Mouse (Mus musculus): Measurements from ENCODE around the gene Pld2. TPM values are rescaled to one million over a fixed set of nuclear protein-coding genes. Genes with fewer than 3 reads are reported as not detected.
"Not testable (repeated sequence)": the region's sequence is repeated elsewhere in the genome, so short reads cannot be mapped to it uniquely, and the experiment has no call there.

Gene Pld2
- total RNA-seq, 2 experiments from 2014 or later: 14.5 to 20.7 TPM

DNA sequence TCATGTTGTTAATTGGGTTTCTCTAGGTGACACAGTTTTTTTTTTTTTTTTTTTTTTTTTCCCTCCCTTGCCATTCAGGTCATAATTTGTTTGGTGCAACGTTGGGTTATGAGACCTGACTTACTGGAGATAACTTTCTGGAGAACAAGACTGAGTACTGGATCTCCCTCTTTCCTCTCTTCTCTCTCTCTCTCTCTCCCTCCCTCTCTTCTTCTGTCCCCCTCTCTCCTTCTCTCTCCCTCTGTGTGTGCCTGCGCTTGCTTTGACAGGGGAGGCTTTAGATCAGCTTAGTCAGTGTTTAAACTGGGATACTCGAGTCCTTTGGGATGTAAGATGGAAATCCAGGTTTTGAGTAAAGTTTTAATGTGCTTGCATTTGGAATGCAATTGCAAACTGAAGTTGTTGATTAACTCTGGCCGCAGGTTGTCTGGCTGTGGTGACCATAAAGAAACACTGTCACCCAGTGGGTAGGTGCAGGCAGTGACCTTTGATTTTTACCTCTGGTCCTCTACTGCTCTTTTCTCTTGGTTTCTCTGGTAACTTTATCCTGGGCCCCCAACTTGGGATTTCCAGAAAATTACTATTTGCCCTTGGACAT, 24.5 kb downstream of the Pld2 start:
- intact Hi-C loops (cut with DNase I): loop anchor here (5.0 kb wide), 1 partner anchor 33 kb away; no protein-coding TSS in a partner anchor
- DNase-seq (ENCODE audit: low spot score in 2 of 2): no peak

DNA sequence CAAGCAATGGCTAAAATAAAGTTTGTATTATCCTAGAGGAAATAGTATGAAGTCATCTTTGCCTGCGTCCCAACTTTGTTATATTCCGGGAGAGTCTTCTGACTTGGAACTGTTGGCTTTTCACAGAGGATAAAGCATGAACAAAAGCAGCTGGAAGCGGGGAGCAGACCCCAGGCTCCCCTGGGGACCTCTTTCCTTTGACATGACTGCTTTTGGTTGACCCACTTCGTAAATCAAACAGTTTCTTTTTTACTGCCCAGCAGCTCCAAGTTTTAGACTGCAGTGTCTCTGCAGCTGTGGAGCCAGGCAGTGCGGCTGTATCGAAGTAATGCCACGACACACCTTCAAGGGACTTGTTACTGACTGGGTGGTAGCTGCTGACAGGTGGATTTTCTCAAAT, 26.7 kb downstream of the Pld2 start:
- DNase-seq (ENCODE audit: low spot score in 2 of 2): no peak
- intact Hi-C loops (cut with DNase I): no loop called here

DNA sequence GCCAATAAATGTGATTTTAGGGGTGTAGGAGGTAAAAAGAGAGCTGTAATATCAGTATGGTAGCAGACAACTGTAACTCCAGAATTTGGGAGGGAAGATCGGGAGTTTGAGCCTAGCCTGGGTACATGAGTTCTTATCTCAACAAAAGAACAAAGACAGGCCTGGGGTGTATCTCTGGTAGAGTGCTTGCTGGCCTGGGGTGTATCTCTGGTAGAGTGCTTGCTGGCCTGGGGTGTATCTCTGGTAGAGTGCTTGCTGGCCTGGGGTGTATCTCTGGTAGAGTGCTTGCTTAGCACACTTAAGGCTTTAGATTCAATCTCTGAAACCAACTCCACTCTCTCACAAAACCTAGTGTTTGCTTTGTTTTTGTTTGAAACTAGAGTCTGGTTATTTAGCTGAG, 30.8 kb downstream of the Pld2 start:
- DNase-seq (ENCODE audit: low spot score in 2 of 2); intact Hi-C loops (cut with DNase I): not testable (repeated sequence)

DNA sequence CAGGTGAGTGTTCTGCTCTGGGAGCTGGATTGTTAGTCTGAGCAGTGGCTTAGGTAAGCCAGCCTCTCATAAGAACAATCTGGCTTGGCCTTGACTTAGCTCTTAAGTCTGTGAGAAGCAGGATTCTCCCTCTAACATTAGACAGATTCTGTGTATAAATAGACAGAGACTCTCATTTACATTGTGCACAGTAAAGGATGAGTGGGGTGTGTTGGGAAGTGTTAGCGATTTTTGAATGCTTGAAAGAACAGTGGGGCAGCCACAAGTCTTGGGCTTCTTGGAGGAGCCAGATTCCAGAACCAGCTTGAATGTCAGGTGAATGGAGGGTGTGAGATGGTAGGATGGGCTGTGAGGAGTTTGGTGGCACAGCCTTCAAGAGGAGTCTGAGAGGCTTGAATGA, 31.8 kb downstream of the Pld2 start:
- no peak for DNase-seq (ENCODE audit: low spot score in 2 of 2)
- intact Hi-C loops (cut with DNase I): no loop called here

DNA sequence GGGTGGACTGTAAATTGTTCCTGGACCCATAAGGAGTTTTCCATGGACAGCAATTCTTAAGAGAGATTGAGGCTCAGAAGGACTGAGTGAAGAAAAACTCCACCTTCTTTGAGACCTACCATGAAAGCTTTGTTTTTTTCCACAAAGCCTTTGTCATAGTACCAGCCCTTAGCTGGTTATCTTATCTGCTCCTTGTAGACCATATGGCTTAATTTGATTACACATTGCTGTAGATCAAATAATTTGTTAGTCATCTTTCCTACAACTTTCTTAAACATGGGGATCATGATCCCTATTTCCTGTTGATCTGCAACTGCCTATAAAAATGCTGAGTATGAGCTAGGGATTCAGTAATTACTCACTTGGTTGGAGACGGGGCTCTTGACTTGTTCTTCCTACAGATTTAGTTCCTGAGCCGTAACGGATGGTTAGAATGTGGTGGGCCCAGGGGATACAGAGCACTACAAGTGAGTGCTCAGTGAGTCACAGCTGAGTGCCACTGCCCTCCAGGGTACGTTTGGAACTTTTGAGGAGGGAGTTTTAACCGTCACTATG, 32.6 kb downstream of the Pld2 start:
- no peak for DNase-seq (ENCODE audit: low spot score in 2 of 2)
- intact Hi-C loops (cut with DNase I): no loop called here

DNA sequence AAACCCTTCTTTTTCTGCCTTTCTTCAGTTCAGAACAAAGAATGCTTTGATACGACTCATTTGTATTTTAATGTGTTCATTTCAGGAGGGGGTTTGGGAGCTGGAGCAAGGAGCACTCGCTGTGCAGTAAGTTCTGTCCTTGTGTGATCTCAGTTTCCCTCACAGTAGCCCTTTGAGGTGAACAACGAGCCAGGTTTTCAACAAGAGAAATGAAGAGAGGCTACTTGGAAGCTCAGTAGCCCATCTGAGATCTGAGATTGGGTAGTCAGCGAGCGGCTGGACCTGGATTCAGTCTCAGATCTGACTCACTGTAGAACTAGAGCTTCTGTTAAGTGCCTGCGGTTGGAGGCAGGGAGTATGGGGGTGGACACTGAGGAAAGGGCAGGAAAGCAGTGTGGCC, 34.0 kb downstream of the Pld2 start:
- intact Hi-C loops (cut with DNase I): no loop called here
- DNase-seq (ENCODE audit: low spot score in 2 of 2): no peak

DNA sequence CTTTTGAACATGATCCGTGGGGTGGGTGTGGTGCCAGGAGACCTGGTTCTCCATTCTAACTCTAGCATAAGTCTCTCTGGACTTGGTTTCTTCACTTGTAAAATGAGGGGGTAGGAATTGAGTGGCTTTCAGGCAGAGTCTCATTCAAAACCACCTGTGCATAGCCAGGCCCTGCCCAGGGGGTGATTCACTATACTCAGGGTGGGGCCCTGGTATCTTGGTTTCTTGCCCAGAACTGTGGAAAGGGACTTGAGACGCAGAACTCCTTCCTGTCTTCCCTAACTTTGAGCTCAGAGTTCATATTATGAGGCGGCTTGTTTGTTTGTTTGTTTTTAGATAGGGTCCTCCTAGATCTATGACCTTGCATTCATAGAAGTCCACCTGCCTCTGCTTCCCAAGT, 37.3 kb downstream of the Pld2 start:
- intact Hi-C loops (cut with DNase I): no loop called here
- DNase-seq (ENCODE audit: low spot score in 2 of 2): no peak

DNA sequence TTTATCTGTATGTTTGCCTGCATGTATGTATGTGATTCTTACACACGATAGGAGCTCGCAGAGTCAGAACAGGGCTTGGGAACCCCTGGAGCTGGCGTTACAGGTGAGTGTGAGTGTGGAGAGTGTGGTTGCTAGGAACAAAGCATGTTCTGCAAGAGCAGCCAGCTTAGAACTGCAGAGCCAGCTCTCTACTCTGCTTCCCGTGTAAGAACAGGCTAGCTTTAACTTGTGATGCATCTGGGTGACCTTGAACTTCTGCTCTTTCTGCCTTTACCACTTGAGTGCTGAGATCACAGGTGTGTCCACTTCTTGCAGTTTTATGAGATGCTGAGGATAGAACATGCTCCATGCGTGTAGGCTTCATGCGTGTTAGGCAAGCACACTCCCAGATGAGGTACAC, 39.1 kb downstream of the Pld2 start:
- DNase-seq (ENCODE audit: low spot score in 2 of 2): no peak
- intact Hi-C loops (cut with DNase I): no loop called here

DNA sequence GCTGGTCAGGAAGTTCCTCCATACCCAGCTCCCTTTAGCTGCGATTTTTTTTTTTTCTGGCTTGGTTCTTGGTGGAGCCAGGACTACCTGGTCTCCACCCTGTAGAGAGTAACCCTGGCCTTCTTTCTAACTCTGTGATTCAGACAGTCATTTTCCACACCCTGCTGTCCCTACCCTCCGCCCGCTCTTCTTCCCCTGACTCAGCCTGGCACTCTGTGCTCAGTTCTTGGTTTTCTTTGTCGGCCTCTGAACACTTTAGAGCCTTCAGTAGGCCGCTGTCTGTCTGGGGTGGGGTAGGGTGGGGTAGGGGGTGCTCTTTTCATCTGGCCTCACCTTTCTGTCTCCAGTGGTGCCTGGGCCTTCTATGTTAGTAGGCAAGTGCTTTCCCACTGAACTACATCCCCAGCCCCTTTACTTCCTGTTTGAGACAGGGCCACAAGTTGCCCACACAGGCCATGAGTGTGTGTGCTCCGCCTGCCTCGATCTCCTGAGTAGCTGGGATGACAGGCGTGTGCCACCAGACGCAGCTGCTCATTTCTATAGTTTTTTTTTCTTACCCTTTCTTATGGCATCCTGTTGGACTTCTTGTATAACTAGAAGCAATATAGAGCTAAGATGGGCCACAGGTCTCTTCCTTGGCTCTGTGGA, 40.0 kb downstream of the Pld2 start:
- intact Hi-C loops (cut with DNase I): no loop called here
- DNase-seq (ENCODE audit: low spot score in 2 of 2): no peak

DNA sequence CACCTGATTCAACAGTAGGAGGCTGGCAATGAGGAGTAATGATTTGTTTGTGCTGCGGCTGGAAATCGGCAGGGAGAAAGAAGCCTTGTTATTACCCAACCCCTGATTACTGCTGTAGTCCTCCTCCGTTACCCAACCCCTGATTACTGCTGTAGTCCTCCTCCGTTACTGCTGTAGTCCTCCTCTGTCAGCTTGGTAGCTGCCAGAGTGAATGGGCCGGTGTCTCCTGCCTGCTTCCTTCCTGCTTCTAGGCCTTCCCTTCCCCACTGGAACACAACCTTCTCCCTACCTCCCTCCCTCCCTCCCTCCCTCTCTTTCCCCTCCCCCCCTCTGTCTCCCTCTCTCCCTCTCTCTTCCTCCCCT, 40.5 kb downstream of the Pld2 start:
- intact Hi-C loops (cut with DNase I): no loop called here
- DNase-seq (ENCODE audit: low spot score in 2 of 2): no peak

DNA sequence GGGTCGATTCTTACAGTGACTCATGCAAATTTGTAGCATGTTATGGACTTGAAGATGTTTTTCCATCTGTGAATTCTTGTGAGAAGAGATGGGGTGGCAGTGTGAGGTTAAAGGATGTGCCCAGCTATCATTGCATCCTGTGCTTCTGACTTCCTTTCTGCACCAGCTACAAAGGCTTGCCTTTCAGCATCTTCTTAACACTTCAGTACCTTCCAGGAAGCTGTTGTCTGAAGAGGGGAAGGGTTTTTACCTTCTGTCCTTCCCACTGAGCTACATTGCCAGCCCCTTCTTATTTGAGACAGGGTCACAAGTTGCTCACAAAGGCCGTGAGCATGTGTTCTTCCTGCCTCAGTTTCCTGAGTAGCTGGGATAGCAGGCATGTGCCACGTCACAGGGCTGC, 41.1 kb downstream of the Pld2 start:
- intact Hi-C loops (cut with DNase I): no loop called here
- no peak for DNase-seq (ENCODE audit: low spot score in 2 of 2)

DNA sequence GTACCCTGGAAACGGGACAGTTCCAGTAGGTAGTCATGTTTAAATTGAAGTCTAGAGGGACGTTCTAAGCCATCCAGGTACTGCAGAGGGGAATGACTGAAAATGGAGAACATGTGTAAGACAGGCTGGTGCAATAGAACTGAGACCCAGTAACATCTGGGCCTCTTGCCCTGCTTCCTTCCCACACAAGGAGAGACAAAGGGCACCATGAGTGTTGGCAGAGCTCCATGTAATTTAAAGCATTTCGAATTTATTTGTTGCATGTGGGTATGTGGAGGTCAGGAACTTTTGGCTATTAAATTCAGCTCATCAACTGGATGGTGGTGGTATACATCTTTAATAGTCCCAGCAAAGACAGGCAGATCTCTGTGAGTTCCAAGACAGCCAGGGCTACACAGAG, 42.3 kb downstream of the Pld2 start:
- intact Hi-C loops (cut with DNase I): loop anchor here (2.0 kb wide), 1 partner anchor 19 kb away; the partner anchor contains the start of gene Mink1
- no peak for DNase-seq (ENCODE audit: low spot score in 2 of 2)

DNA sequence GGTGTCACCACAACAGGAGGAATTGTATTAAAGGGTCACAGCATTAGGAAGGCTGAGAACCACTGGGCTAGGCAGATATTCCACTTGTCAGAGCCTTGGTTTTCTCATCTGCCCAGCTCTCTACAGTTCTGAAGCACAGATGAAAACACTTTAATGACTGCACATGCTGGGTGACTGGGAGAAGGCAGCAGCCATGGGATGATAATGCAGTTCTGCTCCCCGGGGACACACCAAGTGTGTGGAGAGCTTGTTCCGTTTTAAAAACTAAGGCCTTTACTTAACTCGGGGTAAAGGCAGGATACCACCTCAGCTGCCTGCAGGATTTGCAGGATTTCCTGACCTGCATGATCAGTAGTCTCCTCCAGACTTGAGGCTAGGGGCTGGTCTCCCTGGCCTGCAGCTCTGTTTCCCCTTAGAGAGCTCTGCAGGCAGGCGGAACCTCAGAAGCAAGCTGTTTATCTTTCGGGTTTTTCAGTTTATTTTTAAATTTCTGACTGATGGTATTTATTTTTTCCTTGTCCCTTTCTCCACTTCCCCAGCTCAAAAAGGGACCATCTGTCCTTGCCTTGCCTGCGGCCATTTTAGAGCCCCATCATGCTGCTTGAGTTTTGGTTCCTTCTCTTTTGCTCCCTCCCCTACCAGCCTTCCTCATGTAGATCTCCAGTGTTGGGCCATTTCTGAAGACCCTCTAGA, 43.3 kb downstream of the Pld2 start:
- no peak for DNase-seq (ENCODE audit: low spot score in 2 of 2)
- intact Hi-C loops (cut with DNase I): loop anchor here (2.0 kb wide), 1 partner anchor 20 kb away; the partner anchor contains the start of gene Mink1

DNA sequence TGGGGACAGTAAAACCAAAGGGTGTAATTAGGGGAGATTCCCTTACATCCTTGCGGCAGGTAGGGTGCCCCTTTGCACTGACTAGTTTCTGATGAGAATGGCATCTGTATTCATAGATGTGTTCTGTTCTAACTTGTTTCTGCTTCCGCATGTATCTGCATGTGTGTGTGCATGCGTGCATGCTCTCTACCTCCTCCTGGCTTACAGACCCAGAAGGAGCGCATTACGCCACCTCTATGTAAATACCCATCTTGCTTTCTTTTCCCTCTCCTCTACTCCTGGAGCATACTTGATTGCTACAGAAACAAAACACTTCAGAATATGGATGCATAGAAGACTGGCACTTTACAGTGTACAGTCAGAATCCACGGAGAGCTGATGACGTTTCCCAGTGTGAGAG, 43.9 kb downstream of the Pld2 start:
- DNase-seq (ENCODE audit: low spot score in 2 of 2): no peak
- intact Hi-C loops (cut with DNase I): loop anchor here (2.0 kb wide), 1 partner anchor 21 kb away; the partner anchor contains the start of gene Mink1

DNA sequence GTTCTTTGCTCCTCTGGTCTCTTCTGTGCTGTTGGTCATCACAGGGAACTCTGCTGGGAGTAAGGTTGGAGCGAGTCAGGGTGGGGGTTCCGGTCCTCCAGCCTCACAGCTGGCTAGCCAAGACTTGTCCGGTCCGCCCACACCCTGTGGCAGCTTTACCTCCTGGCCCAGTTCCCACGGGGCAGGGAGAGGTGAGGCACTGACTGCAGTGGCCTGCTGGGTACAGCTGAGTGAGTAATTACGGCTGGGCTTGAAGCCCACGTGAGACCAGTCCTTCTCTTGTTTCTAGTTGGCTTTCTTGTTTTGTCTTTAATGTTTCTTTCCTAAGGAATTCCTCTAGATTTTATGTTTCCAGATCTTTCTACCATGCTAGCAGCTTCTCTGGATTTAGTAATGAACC, 45.6 kb downstream of the Pld2 start:
- DNase-seq (ENCODE audit: low spot score in 2 of 2): no peak
- intact Hi-C loops (cut with DNase I): no loop called here

DNA sequence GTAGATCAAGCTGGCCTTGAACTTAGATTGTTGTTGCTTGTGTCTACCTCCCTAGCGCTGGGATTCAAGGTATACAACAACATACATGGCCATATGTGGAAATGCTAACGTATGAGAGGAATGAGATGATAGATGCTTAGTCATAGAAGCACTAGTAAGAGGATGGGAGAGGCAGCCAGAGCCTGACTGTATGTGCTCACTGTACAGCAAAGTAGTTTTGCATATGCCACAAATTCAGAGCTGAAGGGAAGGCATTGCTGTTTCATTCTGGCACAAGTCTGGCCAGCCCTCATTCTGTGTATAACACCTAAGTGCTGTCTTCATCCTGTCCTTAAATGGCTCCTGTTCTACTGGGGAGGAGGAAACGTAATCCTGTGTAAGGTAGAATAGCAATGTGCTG, 46.4 kb downstream of the Pld2 start:
- DNase-seq (ENCODE audit: low spot score in 2 of 2): no peak

DNA sequence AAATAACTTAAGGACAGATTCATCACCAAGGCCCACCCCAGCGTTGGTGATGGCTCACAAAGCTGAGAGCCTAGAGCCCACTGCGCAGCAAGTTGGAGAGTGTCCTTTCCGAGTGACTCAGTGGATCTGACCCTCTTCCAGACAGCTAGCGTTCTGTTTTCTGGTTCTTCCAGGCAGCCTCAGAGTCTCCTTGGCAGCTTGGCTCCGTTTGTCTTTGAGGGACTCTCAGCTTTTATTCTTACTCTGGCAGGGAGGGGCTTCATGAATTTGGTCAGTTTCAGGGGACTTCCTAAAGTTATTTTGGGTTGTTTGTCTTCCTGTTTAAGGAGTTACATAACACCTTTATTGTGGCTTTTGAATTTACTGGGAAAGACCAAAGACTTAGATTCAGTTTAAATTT, 47.1 kb downstream of the Pld2 start:
- intact Hi-C loops (cut with DNase I): no loop called here
- DNase-seq (ENCODE audit: low spot score in 2 of 2): no peak

More for the DNA sequence above, 46.4 kb downstream of the Pld2 start:
- intact Hi-C loops (cut with DNase I): no loop called here

DNA sequence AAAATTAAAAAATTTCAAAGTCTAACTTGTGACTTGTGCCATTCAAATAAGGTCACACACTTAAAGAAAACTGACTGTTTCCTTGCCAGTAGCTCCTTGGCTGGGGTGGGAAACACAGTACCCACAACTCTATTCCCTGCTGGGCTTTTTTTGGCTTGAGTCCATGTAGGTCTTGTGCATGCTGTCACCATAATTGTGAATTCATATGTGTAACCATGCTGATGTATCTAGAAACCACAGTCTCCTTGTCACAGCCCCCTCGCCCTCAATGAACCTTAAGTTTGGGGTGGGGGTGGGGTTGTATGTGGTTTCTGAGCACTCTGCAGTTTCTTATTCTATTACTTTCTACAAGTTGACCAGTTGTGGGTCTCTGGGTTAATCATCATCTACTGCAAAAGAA, 51.9 kb downstream of the Pld2 start:
- intact Hi-C loops (cut with DNase I): no loop called here
- DNase-seq (ENCODE audit: low spot score in 2 of 2): no peak

DNA sequence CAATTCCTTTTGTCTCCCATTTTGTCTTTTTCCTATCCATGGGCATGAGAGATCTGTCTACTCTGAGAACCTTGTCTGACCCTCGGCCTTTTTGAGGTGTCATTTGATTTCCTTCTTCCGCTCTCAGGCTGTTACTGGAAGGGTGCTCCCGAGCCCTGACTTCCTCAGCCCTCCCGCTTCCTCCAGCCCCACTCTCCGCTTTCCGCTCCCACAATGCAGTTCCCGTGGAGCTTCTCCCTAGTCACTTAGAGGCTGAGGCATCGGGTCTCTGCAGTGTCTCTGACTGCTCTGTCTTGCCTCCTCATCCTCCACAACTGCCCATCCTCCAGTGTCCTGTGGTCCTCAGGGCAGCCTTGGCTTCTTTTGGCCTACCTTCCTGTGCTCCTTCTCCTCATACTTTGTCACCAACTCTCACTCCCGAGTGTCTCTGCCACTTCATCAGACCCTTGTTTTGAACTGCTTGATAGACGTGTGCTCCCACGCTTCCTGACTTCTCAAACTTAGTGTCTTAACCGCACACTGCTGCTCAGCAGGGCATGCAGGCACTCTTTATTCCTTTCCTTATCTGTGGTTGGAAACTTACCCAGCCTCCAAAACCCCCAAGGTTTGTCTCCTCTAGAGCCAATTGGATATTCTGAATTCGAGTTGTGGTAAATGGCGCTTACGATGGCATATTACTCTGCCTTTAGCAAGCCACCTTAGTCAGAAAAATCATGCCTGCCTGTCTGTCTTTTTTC, 54.6 kb downstream of the Pld2 start:
- no peak for DNase-seq (ENCODE audit: low spot score in 2 of 2)
- intact Hi-C loops (cut with DNase I): no loop called here

DNA sequence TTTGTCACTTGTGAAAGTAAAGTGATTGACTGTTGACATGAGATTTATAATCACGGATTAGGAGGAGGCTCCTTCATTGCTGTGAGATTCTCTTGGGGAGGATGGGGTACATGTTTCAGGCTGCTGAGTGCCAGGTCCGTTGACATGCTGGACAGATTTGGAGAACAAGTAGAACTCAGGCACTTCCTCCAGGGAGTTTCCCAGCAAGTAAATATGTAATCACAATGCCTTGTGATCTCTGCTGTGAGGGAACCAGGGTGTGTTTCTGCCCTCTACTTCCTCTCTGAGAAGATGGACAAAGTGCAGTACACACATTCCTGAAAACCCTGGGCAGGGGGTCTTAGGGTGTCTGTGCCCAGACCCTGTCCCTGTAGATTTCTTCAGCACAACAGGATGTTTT, 55.8 kb downstream of the Pld2 start:
- intact Hi-C loops (cut with DNase I): loop anchor here (5.0 kb wide), 1 partner anchor 33 kb away; the partner anchor contains the start of gene Mink1

More for the DNA sequence above, 55.8 kb downstream of the Pld2 start:
- no peak for DNase-seq (ENCODE audit: low spot score in 2 of 2)

Data from left cerebral cortex, postnatal 36 days (tissue).